18 mouse cellular contexts compared by ENCODE assay signal in the genomic region with DNA sequence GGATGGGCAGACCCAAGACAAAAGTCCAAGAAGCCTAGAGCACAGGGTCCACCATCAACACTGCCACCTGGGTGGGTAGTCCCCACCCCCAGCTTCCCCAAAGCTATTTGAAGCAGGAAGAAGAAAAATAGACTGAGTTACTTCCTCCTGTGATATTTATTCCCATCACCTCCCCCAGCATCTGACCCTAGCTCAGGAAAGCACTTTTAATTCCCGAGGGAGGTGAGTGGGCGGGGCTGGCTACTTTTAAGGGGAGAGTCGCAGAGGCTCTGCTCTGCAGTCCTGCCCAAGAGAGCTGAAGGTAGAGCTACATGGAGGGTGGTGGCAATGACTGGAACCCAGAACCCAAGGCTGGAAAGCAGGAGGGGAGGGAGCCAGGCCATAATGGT. TPM values are rescaled to one million over a fixed set of nuclear protein-coding genes. Genes with fewer than 3 reads are reported as not detected.
DNase-seq lines count a peak whose midpoint lies in the region; TF ChIP-seq lines count a peak whose summit lies in the region.
"Had no signal": no experiment of that assay in that cellular context is flagged by ENCODE, and none has a peak within 500 bp of the region (broad histone marks: within the 10 kb centered on the region; RNA-seq: fewer than 3 reads in every experiment).

No protein-coding gene starts in this region.

- 34% methylated on average over 3 of the region's 3 CpGs for WGBS in kidney, adult 2 months
- 47% methylated on average over 3 of the region's 3 CpGs for WGBS in macrophage (ENCODE audit: missing documents)

- no peaks in the 10 kb centered on the region for H3K4me1 ChIP-seq in kidney, adult 2 months (ENCODE audit: control insufficient read depth, insufficient read depth, low read length)

- no peak overlapping the region for H3K4me3 ChIP-seq in kidney, adult 2 months (ENCODE audit: insufficient read depth, low read depth, low read length)
- no peak overlapping the region for H3K4me3 ChIP-seq in macrophage (ENCODE audit: inconsistent target)
- H3K4me3 ChIP-seq: embryonic facial prominence, embryonic 15.5 days; heart, embryonic 10.5 days; limb, embryonic 12.5 days; midbrain, embryonic 10.5 days; stomach, embryonic 15.5 days had no signal

- DNase-seq in kidney, adult 2 months: peak; percentile 41
- no peak for DNase-seq in kidney, adult 8-10 months
- peak; percentile 85 to 90 for DNase-seq in spleen, adult 18-20 months
- no peak for DNase-seq in spleen, adult 12 weeks (ENCODE audit: low spot score)
- no peak for DNase-seq in left cerebral cortex, postnatal 25 days (ENCODE audit: low spot score in 2 of 2)
- DNase-seq in ovary, postnatal 14 days (ENCODE audit: low spot score): no peak
- DNase-seq: cerebellum, postnatal 10 days; heart, postnatal 4 days; kidney, adult 9 months; thymus, postnatal 14 days had no signal

- H3K27me3 ChIP-seq in kidney, adult 2 months (replicated peaks; ENCODE audit: control insufficient read depth, insufficient read depth, low read length): no peaks in the 10 kb centered on the region

- H3K79me2 ChIP-seq in macrophage (ENCODE audit: inconsistent target): peaks cover 11% of the 10 kb centered on the region

- H3K27ac ChIP-seq in kidney, adult 2 months (ENCODE audit: insufficient read depth, low read depth, low read length): no peak overlapping the region
- H3K27ac ChIP-seq in macrophage: peak overlapping the region; percentile 41
- H3K27ac ChIP-seq: embryonic facial prominence, embryonic 15.5 days; heart, embryonic 10.5 days; hindbrain, postnatal 0 days; limb, embryonic 12.5 days; liver, embryonic 14.5 days; midbrain, embryonic 10.5 days; stomach, embryonic 15.5 days had no signal

- TF ChIP-seq POLR2A in kidney, adult 2 months (IDR thresholded peaks at IDR 0.05; ENCODE audit: low read depth, low read length): no peak

- TF ChIP-seq CTCF in kidney, adult 2 months (conservative IDR thresholded peaks at IDR 0.05; ENCODE audit: insufficient read depth, insufficient read length, low read depth, low read length): no peak

- no peaks in the 10 kb centered on the region for H3K36me3 ChIP-seq in kidney, adult 2 months (ENCODE audit: control insufficient read depth, insufficient read depth, low read length)
- peaks cover 3% of the 10 kb centered on the region; the same call in 1 of the 2 replicates for H3K36me3 ChIP-seq in macrophage (ENCODE audit: inconsistent target)

- intact Hi-C loops in left cerebral cortex, postnatal 25 days (cut with DNase I): no loop called here

RNA-seq across cellular contexts. Expression of gene Akt1s1, which starts 12.8 kb away (rescaled TPM):
- 90.6 and 121 TPM in 2 replicates for polyA plus RNA-seq in kidney, adult 2 months (2012; rRNA removed)
- total RNA-seq in macrophage (2018; cell fraction: chromatin; rRNA removed): 10 to 100 TPM; 10.1 to 70.6 (median 25.0) TPM
- total RNA-seq in macrophage (2018; cell fraction: cytosol; rRNA removed): 10 to 100 TPM; 22.9 to 69.0 (median 54.8) TPM
- total RNA-seq in macrophage (2018; cell fraction: nucleus; rRNA removed): 10 to 100 TPM; 13.3 to 58.4 (median 33.6) TPM
- 33.4 to 56.3 TPM (median 49.1 TPM) in 3 replicates for polyA plus RNA-seq in macrophage (2018)
- total RNA-seq in left cerebral cortex, postnatal 25 days (2021): 10 to 100 TPM; 78.5 to 79.1 TPM

RNA-seq across cellular contexts. Expression of gene Tbc1d17, which starts 12.9 kb away (rescaled TPM):
- 100 and 114 TPM in 2 replicates for polyA plus RNA-seq in kidney, adult 2 months (2012; rRNA removed)
- 100 to 1,000 TPM in 12 of 26 experiments, 10 to 100 TPM in 14; 32.8 to 197 (median 94.9) TPM for total RNA-seq in macrophage (2018; cell fraction: chromatin; rRNA removed)
- 10 to 100 TPM; 17.1 to 50.9 (median 28.5) TPM for total RNA-seq in macrophage (2018; cell fraction: cytosol; rRNA removed)
- total RNA-seq in macrophage (2018; cell fraction: nucleus; rRNA removed): 100 to 1,000 TPM in 1 of 26 experiments, 10 to 100 TPM in 25; 29.7 to 111 (median 46.6) TPM
- 25.6 to 51.8 TPM (median 28.3 TPM) in 3 replicates for polyA plus RNA-seq in macrophage (2018)
- 10 to 100 TPM; 61.6 to 72.9 TPM for total RNA-seq in left cerebral cortex, postnatal 25 days (2021)

RNA-seq across cellular contexts. Expression of gene Atf5, which starts 19.6 kb away (rescaled TPM):
- 42.1 and 57.2 TPM in 2 replicates for polyA plus RNA-seq in kidney, adult 2 months (2012; rRNA removed)
- total RNA-seq in macrophage (2018; cell fraction: chromatin; rRNA removed): 10 to 100 TPM in 16 of 26 experiments, 1 to 10 TPM in 10; 4.9 to 59.2 (median 10.8) TPM
- total RNA-seq in macrophage (2018; cell fraction: cytosol; rRNA removed): 10 to 100 TPM; 34.7 to 78.3 (median 52.0) TPM
- 10 to 100 TPM; 17.6 to 77.3 (median 31.7) TPM for total RNA-seq in macrophage (2018; cell fraction: nucleus; rRNA removed)
- polyA plus RNA-seq in macrophage (2018): 29.8 to 55.7 TPM (median 36.4 TPM) in 3 replicates
- 10 to 100 TPM; 23.3 to 25.5 TPM for total RNA-seq in left cerebral cortex, postnatal 25 days (2021)

RNA-seq across cellular contexts. Expression of gene Il4i1, which starts 19.8 kb away (rescaled TPM):
- polyA plus RNA-seq in kidney, adult 2 months (2012; rRNA removed): 1.5 and 9.7 TPM in 2 replicates
- 100 to 1,000 TPM in 1 of 26 experiments, 10 to 100 TPM in 22, 1 to 10 TPM in 3; 6.1 to 148 (median 24.7) TPM for total RNA-seq in macrophage (2018; cell fraction: chromatin; rRNA removed)
- total RNA-seq in macrophage (2018; cell fraction: cytosol; rRNA removed): 10 to 100 TPM in 3 of 26 experiments, 1 to 10 TPM in 23; 1.1 to 21.6 (median 4.6) TPM
- 100 to 1,000 TPM in 2 of 26 experiments, 10 to 100 TPM in 23, 1 to 10 TPM in 1; 9.4 to 314 (median 22.8) TPM for total RNA-seq in macrophage (2018; cell fraction: nucleus; rRNA removed)
- 2.3 to 2.8 TPM (median 2.7 TPM) in 3 replicates for polyA plus RNA-seq in macrophage (2018)
- 1 to 10 TPM; 1.9 to 2.4 TPM for total RNA-seq in left cerebral cortex, postnatal 25 days (2021)

RNA-seq across cellular contexts. Expression of gene Nup62, which starts 20.1 kb away (rescaled TPM):
- 32.6 and 35.9 TPM in 2 replicates for polyA plus RNA-seq in kidney, adult 2 months (2012; rRNA removed)
- 10 to 100 TPM in 24 of 26 experiments, 1 to 10 TPM in 2; 7.9 to 35.5 (median 17.8) TPM for total RNA-seq in macrophage (2018; cell fraction: chromatin; rRNA removed)
- total RNA-seq in macrophage (2018; cell fraction: cytosol; rRNA removed): 10 to 100 TPM; 41.8 to 65.9 (median 52.2) TPM
- total RNA-seq in macrophage (2018; cell fraction: nucleus; rRNA removed): 10 to 100 TPM; 17.7 to 43.3 (median 33.1) TPM
- polyA plus RNA-seq in macrophage (2018): 60.3 to 113 TPM (median 73.8 TPM) in 3 replicates
- 10 to 100 TPM; 27.3 to 30.4 TPM for total RNA-seq in left cerebral cortex, postnatal 25 days (2021)

Comparison
In these comparisons a context has a peak if more than half of its experiments do, and no peak if none do; other contexts are left out.
1. DNase-seq: peak in kidney, adult 2 months (single experiment) and spleen, adult 18-20 months (2 of 2); none in kidney, adult 8-10 months (0 of 2), spleen, adult 12 weeks (single experiment), left cerebral cortex, postnatal 25 days (0 of 2) and ovary, postnatal 14 days (single experiment).